Mouse (Mus musculus) heart, postnatal 36 days (tissue): ENCODE data around the gene Gm14085. TPM values are rescaled to one million over a fixed set of nuclear protein-coding genes. Genes with fewer than 3 reads are reported as not detected.
"Not testable (repeated sequence)": the region's sequence is repeated elsewhere in the genome, so short reads cannot be mapped to it uniquely, and the experiment has no call there.

Source experiments
- DNase-seq, 2 experiments: peaks; one replicate each; pipeline ENCODE4 v3.0.0; 2021 to 2022
- intact Hi-C: fragments of 180-260 bp; cut with DNase I; formaldehyde crosslinking; loops from one replicate; pipeline ENCODE4 v1.15.1; 2025
- total RNA-seq, 2 experiments: library from RNA; stranded (reverse); gene quantifications; 2 replicates each; pipeline ENCODE4 v1.2.3; 2021

The Gm14085 gene
- total RNA-seq = under 1 TPM; 0.54 to 0.72 TPM

DNA sequence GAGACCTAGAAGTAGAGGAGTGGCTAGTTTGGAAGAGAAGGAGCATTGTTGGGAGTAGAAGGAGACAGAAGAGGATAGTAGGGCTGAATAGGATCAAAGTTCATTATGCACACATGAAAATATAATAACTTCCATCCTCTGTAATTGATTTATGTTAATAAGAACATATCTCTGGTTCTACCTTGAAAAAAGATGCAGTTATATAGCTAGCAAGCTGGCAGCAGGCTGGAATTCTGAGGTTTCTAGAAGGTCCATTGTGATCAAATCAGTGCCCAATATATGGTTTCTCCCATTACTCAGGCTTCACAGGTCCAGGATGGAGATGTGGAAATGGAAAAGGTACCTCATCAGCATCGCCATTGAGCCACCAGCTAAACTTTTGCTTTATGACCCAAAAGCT lies at the start of gene Gm14085:
Gene Gm14085 (plus strand): TSS at position 301 of the 400 bp plus-strand sequence.
- DNase-seq = no peak
- intact Hi-C loops = no loop called here

DNA sequence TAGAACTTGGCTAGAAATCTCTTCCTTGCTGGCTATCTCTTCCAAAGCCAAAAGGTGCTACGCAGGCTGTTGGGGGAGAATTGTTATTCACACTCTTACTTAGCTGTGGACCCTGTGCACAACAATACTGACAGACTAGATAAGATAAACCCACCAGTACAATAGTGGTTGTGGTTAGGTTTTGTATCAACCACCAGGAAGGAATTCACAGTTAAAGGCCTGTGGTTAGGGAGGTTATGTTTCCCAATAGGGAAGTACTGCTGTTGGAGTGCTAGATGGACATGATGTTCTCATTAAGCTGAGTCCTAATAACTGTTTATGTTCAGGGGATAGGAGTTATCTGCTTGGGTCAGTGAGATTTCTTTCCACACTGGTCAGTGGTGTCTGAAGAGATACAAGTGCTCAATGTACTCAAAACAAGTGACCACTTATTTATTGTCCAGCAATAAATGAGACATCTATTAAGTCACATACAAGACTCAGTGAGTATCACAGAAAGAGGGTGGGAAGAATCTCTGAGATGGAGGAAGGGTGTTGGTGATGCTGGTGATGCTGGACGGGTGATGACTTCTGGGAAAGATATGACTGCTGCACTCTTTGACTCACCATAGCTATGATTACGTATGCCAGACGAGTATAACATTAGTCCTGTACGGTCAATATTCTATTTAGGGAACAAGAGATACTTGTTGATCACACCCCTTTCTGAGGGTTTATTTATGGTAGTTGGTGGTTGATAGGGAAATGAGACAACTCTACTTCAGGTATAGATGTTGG lies 45.8 kb upstream of the Gm14085 start:
- intact Hi-C loops, DNase-seq: not testable (repeated sequence)

DNA sequence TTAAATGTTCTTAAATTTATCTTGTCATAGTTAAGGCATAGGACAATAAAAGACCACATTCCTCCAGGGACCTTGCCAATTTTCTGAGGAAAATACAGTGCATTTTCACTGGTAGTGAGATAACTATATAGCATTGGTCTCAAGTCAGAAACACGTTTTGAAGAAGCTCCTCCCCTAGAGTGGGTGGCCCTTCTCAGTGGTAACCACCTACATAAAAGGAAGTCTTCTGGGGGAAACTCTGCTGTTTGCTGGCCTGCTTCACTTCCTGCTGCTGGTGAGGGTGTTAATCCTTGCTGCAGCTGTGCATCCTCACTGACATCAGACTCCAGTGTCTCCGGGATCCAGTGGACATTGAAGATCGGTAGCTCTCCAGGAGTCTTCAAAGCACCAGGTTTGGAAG lies 44.2 kb upstream of the Gm14085 start:
- intact Hi-C loops, DNase-seq: not testable (repeated sequence)

DNA sequence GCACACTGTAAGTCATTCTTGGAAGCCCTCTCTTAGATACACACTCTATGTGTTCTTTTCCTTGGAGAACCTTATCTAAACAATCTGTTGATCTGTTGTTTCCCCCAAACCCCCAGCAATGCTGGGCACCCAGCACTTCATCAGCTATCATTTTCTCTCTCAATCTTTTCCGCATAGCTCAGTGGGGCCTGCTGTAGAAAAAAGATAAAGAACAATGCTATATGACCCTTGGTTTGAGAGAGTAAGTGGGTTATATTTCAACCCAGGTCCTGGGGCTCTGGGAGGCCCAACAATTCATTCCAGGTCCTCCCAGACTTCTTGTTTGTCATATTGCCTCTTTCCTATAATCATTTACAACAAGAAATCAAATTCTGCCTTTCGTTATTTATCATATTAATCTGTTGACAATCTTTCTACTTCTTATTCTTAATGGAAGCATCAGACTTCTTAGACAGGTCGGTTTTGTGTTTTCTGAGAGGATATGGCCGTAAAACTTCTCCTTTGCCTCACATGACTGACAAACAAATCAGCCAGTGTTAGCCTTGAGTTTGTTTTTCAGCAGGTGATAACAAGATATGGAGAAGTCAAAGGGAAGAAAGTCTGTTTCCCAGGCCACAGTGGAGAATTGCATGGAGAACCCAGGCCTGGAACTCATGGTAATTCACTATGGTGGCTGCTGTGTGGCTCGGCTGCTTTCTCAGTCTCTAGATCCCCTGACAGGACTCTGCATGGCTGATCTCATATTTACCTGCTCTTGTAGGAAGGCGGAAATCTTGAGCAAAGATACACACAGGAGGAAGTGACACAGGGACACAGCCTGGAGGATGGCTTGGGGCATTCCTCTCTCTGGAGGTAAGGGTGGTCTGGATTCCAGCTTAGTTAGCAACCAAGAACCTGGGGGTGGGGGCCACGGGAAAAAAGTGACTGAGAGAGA lies 43.5 kb upstream of the Gm14085 start:
- DNase-seq = no peak
- intact Hi-C loops = no loop called here

DNA sequence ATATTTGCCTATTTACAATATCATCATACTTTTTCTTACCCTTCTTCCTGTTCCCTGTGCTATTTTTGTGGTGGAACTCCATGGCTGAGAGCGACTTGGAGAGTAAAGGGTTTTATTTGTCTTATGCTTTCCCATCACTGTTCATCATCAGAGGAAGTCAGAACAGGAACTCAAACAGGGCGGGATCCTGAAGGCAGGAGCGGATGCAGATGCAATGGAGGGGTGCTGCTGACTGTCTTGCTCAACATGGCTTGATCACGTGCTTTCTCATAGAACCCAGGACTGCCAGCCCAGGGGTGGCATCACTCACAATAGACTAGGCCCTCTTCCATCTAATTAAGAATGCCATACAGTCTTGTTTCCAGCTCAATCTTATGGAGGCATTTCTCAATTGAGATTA lies 34.4 kb upstream of the Gm14085 start:
- intact Hi-C loops = no loop called here

DNA sequence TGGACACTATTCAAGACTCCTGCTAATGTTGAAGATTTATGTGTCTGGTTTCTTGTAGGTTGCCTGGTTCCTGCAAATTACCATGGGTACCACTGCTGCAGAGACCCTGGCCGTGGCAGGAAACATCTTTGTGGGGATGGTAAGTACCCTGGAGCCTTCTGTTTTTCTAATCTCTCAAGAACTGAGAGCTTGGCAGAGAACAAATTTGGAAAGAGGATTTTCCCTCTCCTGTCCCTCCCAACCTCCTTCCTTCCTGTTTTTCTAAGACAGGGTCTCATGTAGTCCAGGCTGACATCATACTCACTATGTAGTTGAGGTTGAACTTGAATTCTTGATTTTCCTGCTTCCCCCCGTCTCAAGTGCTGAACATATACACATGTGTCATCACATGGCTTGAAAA lies 32.3 kb upstream of the Gm14085 start:
- peak; percentile 6 to 9 for DNase-seq
- intact Hi-C loops = no loop called here

More for the DNA sequence above, 34.4 kb upstream of the Gm14085 start:
- DNase-seq = no peak

DNA sequence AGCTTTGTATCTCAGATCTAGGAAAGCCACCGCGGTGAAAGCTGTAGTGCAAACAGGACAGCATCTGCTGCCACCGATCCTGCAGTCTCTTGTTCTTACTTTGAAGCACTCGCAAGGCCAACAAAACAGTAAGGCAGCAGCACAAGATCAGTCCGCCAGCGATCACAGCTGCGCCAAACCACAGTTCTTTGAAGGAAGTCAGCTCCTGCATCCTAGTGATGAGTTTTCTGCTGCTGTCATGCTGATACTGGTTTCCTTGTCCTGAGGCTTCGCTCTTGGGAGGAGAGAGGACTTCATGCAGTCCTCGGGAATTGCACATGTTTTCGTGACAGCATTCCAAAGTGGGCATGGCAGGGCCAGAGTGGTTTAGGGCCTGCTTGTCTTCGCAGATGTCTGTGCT lies 17.8 kb upstream of the Gm14085 start:
- DNase-seq = no peak
- intact Hi-C loops = loop anchor here (2.0 to 10.0 kb wide), 3 partner anchors 86 to 272 kb away; no protein-coding TSS in a partner anchor

DNA sequence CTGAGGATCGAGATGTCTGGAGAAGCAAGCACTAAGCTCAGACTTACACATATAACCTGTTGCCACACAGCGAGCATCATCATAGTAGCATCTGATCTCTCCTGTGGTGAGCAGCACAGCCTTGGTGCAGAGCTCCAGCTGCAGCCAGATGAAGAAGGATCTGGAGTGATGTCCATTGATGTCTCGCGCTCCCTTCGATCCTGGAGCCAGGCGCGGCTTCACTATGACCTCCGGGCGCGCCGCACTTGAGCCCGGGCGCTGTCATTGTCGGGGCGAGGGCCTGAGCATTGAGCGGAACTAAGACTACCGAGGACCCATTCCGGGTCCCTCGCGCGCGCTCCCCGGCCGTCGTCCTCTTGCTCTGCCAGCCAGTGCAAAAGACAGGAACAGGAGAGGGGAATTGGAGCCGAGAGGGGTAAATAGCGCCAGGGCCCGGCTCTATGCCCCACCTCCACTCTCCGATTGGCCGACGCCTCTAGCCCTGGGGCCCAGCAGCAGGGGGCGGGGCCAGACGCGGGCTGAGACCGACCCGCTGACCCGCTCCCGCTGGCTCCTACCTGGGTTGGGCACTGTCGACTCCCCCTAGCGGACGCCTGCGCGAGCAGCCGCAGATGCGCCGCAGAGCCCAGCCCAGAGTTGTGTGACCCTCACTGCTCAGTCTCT lies 17.3 kb upstream of the Gm14085 start:
- intact Hi-C loops = loop anchor here (2.0 to 10.0 kb wide), 3 partner anchors 87 to 273 kb away; no protein-coding TSS in a partner anchor
- peak; percentile 92 to 93 for DNase-seq

DNA sequence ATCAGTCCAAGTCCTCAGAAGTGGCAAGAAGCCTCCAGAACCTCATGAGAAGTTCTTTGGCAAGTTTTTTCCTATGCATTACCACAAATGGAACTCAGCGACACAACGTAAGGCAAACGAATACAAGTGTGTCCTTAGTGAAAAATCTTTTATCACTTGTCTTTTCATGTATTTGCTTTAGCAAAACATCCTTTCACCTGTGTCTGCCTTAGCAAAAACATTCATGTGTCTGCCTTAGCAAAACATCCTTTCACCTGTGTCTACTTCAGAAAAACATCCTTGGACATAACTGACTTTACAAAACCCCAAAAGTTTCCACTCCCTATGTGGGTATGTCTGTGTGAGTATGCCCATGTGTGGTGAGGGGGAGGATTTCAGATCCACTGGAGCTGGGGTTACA lies 15.5 kb upstream of the Gm14085 start:
- intact Hi-C loops = loop anchor here (1.0 to 10.0 kb wide), 3 partner anchors 121 to 274 kb away; no protein-coding TSS in a partner anchor
- DNase-seq = no peak

DNA sequence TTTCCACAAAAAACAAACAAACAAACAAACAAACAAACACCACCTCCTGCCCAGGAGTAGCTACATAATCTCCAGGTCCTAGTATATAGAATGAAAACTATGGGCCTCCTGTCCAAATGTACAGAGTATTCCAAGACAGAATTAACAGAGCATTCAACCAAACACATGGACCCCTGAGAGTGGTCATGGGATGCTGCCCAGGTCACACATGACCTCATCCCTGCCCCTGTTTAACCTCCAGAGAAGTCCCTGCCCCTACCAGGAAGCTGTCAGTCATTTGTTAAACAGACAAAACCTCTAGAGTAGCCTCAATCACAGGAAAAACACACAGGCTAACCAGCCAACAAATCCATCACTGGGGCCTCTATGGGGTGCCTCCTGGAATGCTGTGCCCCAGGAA lies 8.2 kb upstream of the Gm14085 start:
- intact Hi-C loops = no loop called here
- DNase-seq = no peak

DNA sequence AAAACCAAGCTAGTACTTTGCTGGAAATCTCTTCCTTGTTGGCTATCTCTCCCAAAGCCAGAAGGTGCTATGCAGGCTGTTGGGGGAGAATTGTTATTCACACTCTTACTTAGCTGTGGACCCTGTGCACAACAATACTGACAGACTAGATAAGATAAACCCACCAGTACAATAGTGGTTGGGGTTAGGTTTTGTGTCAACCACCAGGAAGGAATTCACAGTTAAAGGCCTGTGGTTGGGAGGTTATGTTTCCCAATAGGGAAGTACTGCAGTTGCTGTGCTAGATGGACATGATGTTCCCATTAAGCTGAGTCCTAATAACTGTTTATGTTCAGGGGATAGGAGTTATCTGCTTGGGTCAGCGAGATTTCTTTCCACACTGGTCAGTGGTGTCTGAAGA lies 954 bp upstream of the Gm14085 start:
- DNase-seq, intact Hi-C loops: not testable (repeated sequence)

DNA sequence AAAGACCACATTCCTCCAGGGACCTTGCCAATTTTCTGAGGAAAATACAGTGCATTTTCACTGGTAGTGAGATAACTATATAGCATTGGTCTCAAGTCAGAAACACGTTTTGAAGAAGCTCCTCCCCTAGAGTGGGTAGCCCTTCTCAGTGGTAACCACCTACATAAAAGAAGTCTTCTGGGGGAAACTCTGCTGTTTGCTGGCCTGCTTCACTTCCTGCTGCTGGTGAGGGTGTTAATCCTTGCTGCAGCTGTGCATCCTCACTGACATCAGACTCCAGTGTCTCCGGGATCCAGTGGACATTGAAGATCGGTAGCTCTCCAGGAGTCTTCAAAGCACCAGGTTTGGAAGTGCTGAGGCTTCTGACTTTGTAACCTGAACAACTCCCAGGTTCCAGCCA lies 913 bp downstream of the Gm14085 start:
- intact Hi-C loops = not testable (repeated sequence)

DNA sequence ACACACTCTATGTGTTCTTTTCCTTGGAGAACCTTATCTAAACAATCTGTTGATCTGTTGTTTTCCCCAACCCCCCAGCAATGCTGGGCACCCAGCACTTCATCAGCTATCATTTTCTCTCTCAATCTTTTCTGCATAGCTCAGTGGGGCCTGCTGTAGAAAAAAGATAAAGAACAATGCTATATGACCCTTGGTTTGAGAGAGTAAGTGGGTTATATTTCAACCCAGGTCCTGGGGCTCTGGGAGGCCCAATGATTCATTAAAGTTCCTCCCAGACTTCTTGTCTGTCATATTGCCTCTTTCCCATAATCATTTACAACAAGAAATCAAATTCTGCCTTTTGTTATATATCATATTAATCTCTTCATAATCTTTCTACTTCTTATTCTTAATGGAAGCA lies 1.4 kb downstream of the Gm14085 start:
- DNase-seq, intact Hi-C loops: not testable (repeated sequence)

More for the DNA sequence above, 913 bp downstream of the Gm14085 start:
- not testable (repeated sequence) for DNase-seq

DNA sequence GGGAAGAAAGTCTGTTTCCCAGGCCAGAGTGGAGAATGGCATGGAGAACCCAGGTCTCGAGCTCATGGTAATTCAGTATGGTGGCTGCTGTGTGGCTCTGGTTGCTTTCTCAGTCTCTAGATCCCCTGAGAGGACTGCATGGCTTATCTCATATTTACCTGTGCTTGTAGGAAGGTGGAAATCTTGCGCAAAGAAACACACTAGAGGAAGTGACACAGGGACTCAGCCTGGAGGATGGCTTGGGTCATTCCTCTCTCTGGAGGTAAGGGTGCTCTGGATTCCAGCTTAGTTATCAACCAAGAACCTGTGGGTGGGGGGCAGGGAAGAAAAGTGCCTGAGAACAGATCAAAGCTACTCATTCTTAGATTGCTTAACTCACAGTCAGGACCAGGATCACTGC lies 1.9 kb downstream of the Gm14085 start:
- intact Hi-C loops = no loop called here
- no peak for DNase-seq

DNA sequence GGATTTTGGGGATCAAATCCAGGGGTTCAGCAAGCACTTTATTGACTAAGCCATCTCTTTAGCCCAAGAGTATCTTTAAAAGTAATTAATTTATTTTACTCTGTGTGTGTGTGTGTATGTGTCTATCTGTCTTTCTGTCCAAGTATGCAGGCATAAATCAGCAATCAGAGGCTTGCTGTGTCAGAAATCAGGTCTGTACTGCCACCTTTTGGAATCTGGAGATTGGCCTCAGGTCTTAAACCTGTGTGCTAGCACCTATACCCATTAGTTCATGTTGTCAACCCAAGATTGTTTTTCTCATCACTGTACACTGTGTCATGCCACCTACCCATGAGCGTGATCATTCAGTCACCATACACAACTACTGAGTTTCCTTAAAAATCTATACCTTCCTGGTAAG lies 45.0 kb downstream of the Gm14085 start:
- intact Hi-C loops, DNase-seq: not testable (repeated sequence)

DNA sequence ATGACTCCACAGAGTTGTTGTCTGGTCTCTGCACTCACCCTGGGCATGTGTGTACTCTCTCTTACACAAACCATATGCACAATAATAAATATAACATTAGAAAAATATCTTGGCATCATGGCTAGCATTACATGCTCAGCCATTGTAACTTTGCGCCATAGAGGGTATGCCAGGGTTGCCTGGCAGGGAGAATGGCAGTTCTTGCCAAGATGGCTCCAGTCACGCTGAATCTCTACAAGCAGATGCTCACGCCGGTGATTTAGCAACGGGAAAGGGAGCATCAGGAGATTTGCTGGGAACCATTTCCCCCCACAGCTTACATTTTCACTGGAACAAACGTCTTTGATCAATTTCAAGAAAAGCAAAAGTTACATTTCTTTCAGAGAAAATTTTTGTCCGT lies 46.5 kb downstream of the Gm14085 start:
- intact Hi-C loops = no loop called here
- DNase-seq = no peak

DNA sequence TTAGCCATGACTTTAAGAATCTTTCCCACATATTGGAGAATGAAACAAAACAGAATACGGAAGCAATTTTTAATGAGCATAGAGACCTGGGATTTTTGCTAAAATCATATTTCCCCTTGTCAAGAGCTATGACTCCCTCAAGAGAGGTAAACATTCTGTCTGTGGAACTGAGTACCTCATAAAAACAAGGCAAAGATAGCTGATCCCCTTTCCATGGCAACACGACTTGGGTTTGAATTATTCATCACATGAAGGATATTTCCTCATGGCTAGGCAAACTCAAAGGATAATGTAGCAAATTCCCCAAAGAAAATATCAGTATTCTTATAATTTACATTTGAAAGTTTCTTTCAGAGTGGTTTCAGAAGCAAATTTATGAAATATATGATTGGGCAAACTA lies 47.0 kb downstream of the Gm14085 start:
- no peak for DNase-seq
- intact Hi-C loops = loop anchor here (1.0 kb wide), 1 partner anchor 68 kb away; no protein-coding TSS in a partner anchor

DNA sequence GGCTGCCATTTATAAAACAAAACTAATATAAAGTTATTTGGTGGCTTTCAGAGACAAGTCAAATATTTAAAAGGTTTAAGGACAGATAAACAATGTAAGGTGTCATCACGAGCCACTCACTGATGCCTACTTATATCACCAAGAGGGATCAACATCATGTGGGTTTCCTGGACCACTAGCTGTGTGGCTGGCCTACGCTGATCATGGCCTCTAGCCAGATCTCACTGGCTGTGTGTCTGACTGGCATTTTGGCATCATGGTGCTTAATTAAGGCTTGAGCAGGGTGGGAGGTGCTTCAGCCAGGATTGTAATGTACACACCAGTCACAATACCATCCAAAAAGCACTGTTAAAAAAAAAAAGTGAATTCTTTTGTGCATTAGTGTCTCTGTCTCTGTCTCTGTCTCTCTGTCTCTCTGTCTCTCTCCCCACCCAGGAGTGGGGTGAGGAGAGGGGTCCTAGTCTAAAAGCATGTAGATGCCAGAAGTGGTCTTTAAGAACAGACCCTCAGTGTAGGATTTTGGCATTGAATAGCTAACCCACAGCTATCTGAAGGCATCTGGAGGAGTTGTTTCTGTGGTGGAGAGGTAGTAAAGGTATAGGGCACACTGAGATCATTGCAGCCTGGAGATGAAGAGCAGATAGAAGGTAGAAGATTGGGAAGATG lies 47.5 kb downstream of the Gm14085 start:
- intact Hi-C loops = loop anchor here (1.0 kb wide), 1 partner anchor 69 kb away; no protein-coding TSS in a partner anchor
- DNase-seq = no peak

DNA sequence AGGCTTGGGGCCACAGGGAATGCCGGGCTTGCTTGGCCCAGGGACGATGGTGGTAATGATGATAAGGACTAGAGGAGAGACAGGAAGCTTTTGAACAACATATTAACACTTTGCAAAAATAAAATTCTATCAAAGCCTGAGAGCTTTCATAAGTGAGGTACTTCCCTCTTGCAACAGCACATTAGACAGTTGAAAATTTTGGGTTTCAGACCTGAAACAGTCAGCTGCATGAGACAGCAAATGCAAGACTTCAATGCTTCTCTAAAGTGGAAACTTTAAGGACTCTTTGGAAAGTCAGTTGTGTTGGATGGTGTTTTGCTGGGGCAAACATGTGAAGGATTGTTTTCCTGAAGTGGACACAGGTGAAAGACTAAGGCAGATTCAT lies 48.1 kb downstream of the Gm14085 start:
- DNase-seq = no peak
- intact Hi-C loops = loop anchor here (1.0 kb wide), 1 partner anchor 69 kb away; no protein-coding TSS in a partner anchor

DNA sequence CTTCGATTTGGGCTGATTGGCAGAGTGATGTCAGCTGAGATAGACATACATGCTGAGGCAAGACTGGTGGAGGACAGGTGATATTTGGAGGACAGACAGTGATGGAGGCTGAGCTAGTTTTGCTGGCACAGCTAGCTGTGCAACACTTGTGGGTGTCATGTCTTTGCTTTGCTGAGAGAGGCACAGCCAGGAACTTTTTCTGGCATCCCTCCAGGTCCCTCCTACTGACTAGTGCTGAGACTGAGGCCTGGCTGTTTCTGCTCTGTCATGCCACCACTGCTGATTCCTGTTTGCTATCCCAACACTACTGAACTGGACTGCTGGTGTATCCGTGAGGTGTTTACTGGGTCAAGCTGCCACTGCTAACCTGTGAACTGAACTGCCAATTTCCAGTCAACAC lies 48.6 kb downstream of the Gm14085 start:
- intact Hi-C loops = no loop called here
- no peak for DNase-seq
